Mouse (Mus musculus): ENCODE results near the gene Fam20c. TPM values are rescaled to one million over a fixed set of nuclear protein-coding genes. Genes with fewer than 3 reads are reported as not detected.

Fam20c gene
- polyA plus RNA-seq, 1 experiment from 2014 or later = 9.0 TPM

DNA sequence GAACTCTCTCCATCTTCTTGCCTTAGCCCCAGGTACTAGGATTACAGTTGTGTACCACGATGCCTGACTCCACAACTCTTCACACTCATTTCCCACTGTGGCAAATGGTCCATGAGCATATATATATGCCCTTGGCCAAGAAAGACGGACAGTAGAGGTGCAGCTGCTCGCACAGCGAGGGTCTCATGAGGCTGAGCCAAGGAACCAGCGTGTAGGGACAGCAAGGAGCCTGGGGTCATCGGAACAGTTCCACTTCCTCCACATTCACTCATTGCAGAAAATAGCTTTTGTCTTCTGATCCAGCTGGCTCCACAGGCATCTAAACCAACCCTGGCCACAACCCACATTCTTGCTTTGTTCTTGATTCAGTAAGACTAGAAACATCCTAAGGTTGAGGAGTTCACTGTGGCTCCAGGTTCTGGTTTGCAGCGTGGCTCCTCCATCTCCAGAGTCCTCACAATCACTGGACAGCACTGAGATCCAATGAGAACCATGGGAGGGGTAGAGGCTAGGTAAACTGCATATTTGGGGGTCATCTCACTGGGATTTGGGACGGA lies 19.0 kb upstream of the Fam20c start:
- no peak for ATAC-seq (ENCODE audit: insufficient number of reproducible peaks, low FRiP score, low TSS enrichment, low read depth)
- Histone ChIP-seq H3K4me1 (no peaks in the 10 kb centered on the region), H3K4me3 (replicated peaks) (no peak overlapping the region), H3K36me3 (no peaks in the 10 kb centered on the region), H3K27me3 (no peaks in the 10 kb centered on the region), H3K4me2 (replicated peaks) (no peak overlapping the region), H3K9me3 (replicated peaks) (no peaks in the 10 kb centered on the region), H3K27ac (replicated peaks) (no peak overlapping the region), H3K9ac (no peak overlapping the region)
- WGBS = 79% methylated on average over 8 of the region's 8 CpGs

DNA sequence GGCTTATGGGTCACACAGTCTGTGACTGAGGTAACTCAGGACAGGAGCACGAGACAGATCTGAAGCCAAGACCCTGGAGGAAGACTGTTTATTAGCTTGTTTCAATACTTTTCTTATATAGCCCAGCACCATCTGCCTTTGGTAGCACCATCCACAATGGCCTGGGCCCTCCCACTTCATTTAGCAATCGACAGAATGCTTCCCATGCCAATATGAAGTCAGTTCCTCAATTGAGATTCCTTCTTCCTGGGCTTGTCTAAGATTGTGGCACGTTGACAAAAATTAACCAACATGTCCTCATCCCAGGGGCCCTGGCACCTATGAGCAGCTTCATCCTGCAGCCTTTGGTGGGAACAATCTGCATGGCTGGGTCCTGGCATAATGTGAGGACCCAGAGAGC lies 14.2 kb upstream of the Fam20c start:
- H3K36me3 ChIP-seq = no peaks in the 10 kb centered on the region
- H3K27me3 ChIP-seq = no peaks in the 10 kb centered on the region
- 68% methylated on average over 3 of the region's 3 CpGs for WGBS
- H3K9ac ChIP-seq = no peak overlapping the region
- no peak for ATAC-seq (ENCODE audit: insufficient number of reproducible peaks, low FRiP score, low TSS enrichment, low read depth)
- no peak overlapping the region for H3K4me3 ChIP-seq (replicated peaks)
- H3K27ac ChIP-seq (replicated peaks) = no peak overlapping the region
- no peaks in the 10 kb centered on the region for H3K9me3 ChIP-seq (replicated peaks)
- no peak overlapping the region for H3K4me2 ChIP-seq (replicated peaks)
- no peaks in the 10 kb centered on the region for H3K4me1 ChIP-seq

DNA sequence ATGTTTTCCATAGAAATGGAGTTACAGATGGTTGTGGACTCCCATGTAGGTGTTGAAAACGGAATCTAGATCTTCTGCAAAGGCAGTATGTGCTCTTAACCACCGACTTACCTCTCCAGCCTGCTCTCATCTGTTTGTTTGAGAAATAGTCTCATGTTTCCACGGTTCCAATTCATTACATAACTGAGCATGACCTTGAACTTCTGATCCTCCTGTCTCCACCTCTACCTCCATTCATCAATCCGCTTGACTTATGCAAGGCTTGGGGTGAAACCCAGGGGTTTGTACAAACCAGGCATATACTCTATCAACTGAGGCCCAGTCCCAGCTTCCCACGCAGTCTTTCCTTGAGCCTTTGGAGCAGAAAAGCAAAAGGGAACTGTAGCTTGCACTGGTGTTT lies 12.8 kb upstream of the Fam20c start:
- Histone ChIP-seq H3K36me3 (no peaks in the 10 kb centered on the region), H3K4me2 (replicated peaks) (no peak overlapping the region), H3K9ac (no peak overlapping the region), H3K4me3 (replicated peaks) (no peak overlapping the region), H3K4me1 (no peaks in the 10 kb centered on the region), H3K27me3 (no peaks in the 10 kb centered on the region), H3K9me3 (replicated peaks) (no peaks in the 10 kb centered on the region), H3K27ac (replicated peaks) (no peak overlapping the region)
- no peak for ATAC-seq (ENCODE audit: insufficient number of reproducible peaks, low FRiP score, low TSS enrichment, low read depth)
- WGBS = 75% methylated on average over 5 of the region's 5 CpGs

- no peaks in the 10 kb centered on the region for H3K27me3 ChIP-seq
- no peaks in the 10 kb centered on the region for H3K36me3 ChIP-seq
- 70% methylated on average over 5 of the region's 5 CpGs for WGBS
- no peak overlapping the region for H3K4me3 ChIP-seq (replicated peaks)
- H3K9ac ChIP-seq = no peak overlapping the region
- H3K27ac ChIP-seq (replicated peaks) = no peak overlapping the region
- no peak overlapping the region for H3K4me2 ChIP-seq (replicated peaks)
- no peaks in the 10 kb centered on the region for H3K4me1 ChIP-seq
- no peaks in the 10 kb centered on the region for H3K9me3 ChIP-seq (replicated peaks)
- no peak for ATAC-seq (ENCODE audit: insufficient number of reproducible peaks, low FRiP score, low TSS enrichment, low read depth)
Measured at GRCm38 (mm10) chr5:138742281-138742680, 12.0 kb upstream of the Fam20c start.

DNA sequence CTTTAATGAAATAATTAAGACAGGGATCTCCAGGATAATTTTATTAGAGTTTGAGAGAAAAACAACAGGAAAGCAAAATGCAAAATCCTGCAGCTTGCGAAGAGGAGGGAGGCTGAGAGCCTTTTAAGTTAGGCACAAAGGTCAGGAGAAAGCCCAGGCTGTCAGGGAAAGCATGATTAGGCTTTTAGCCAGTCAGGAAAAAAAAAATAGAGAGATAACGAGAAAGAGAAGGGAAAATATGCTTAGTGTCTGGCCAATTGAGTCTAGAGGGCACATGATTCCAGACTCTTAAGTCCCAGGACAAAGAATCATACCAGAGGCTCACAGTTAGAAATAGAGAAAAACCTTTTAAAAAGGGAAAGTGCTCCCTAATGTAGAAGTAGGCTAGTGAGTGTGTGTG lies 10.7 kb upstream of the Fam20c start:
- Histone ChIP-seq H3K27me3 (no peaks in the 10 kb centered on the region), H3K4me2 (replicated peaks) (no peak overlapping the region), H3K36me3 (no peaks in the 10 kb centered on the region), H3K9ac (no peak overlapping the region), H3K4me1 (no peaks in the 10 kb centered on the region), H3K4me3 (replicated peaks) (no peak overlapping the region), H3K9me3 (replicated peaks) (no peaks in the 10 kb centered on the region), H3K27ac (replicated peaks) (no peak overlapping the region)
- no peak for ATAC-seq (ENCODE audit: insufficient number of reproducible peaks, low FRiP score, low TSS enrichment, low read depth)
- WGBS = 40% methylated on average over 2 of the region's 2 CpGs

- whole genome bisulfite sequencing = 90% methylated on average over 5 of the region's 5 CpGs
- Histone ChIP-seq H3K27me3 (no peaks in the 10 kb centered on the region), H3K27ac (replicated peaks) (no peak overlapping the region), H3K4me1 (no peaks in the 10 kb centered on the region), H3K4me3 (replicated peaks) (no peak overlapping the region), H3K9me3 (replicated peaks) (no peaks in the 10 kb centered on the region), H3K36me3 (no peaks in the 10 kb centered on the region), H3K4me2 (replicated peaks) (no peak overlapping the region), H3K9ac (no peak overlapping the region)
- no peak for ATAC-seq (ENCODE audit: insufficient number of reproducible peaks, low FRiP score, low TSS enrichment, low read depth)
Measured at GRCm38 (mm10) chr5:138745378-138746099, 8.8 kb upstream of the Fam20c start.

DNA sequence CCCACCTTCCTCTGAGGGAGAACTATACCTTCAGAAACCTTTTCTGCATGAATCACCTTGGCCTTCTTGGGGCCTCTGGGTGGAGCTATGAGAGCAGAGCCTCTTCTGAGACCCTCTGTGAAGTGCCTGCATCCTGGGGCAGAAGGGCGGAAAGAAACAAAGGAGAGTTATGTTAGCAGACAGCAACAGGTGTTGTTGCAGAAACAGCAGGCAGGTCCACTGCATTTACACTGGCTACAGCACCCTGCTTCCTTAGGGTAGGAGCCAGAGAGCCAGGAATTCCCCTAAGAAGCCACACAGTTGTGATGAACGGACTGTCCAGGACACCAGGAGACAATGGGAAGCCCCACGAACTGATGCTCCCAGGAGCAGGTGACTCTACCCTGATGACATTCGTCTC lies 1.0 kb upstream of the Fam20c start:
- H3K27me3 ChIP-seq = peaks cover 41% of the 10 kb centered on the region
- WGBS = 59% methylated on average over 4 of the region's 4 CpGs
- peak overlapping the region; percentile 97 for H3K4me2 ChIP-seq (replicated peaks)
- no peaks in the 10 kb centered on the region for H3K36me3 ChIP-seq
- ATAC-seq (ENCODE audit: insufficient number of reproducible peaks, low FRiP score, low TSS enrichment, low read depth) = no peak
- 0 out of 2 replicates have a peak overlapping the region, but pooled peaks have one; percentile 75 for H3K4me3 ChIP-seq (replicated peaks)
- H3K4me1 ChIP-seq = peaks cover 35% of the 10 kb centered on the region
- H3K27ac ChIP-seq (replicated peaks) = no peak overlapping the region
- H3K9ac ChIP-seq = no peak overlapping the region
- H3K9me3 ChIP-seq (replicated peaks) = no peaks in the 10 kb centered on the region

DNA sequence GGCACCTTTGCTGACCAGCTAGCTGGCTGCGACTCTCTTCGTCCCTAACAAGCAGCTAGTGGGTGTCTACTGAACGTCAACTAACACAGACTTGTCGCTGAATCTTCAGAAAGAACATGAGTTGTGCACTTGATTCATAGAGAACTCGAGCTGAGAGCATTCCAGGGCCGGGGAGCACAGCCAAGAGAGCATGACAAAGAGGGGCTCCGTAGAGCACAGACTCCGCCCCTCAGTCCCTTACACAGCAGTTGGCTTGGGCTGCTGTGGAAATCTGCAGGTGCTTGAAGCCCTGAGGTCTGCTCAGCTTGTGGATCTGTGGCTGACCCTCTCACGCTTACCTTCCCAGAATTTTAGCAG lies 390 bp upstream of the Fam20c start:
- Histone ChIP-seq H3K9me3 (replicated peaks) (no peaks in the 10 kb centered on the region), H3K27me3 (peaks cover 44% of the 10 kb centered on the region), H3K4me1 (peaks cover 35% of the 10 kb centered on the region), H3K4me3 (replicated peaks) (peak overlapping the region; percentile 75), H3K36me3 (no peaks in the 10 kb centered on the region), H3K27ac (replicated peaks) (peak overlapping the region; percentile 86), H3K4me2 (replicated peaks) (peak overlapping the region; percentile 97), H3K9ac (peak overlapping the region; percentile 77)
- 5% methylated on average over 9 of the region's 9 CpGs for WGBS
- ATAC-seq (ENCODE audit: insufficient number of reproducible peaks, low FRiP score, low TSS enrichment, low read depth) = no peak

DNA sequence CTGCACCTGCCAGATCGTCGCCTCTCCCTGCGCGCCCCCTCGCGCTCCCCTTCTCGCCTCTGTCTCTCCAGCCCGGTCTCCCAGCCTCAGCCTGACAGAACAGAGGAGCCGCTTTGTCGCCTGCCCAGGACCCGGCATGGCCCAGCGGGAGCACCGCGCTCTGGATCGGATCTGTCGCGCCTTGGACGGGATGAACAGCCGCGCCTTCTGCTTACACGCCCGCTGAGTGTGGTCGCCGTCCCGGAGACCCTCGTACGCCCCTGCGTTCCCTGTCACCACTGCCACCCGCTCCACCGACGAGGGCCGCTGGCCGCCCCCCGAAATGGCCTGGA lies 773 bp downstream of the Fam20c start:
- Histone ChIP-seq H3K4me2 (replicated peaks) (peak overlapping the region; percentile 97), H3K9me3 (replicated peaks) (no peaks in the 10 kb centered on the region), H3K27me3 (peaks cover 44% of the 10 kb centered on the region), H3K4me1 (peaks cover 35% of the 10 kb centered on the region), H3K27ac (replicated peaks) (peak overlapping the region; percentile 86; the same call in 1 of the 2 replicates), H3K4me3 (replicated peaks) (peak overlapping the region; percentile 75), H3K36me3 (no peaks in the 10 kb centered on the region), H3K9ac (no peak overlapping the region)
- WGBS = 0% methylated on average over 33 of the region's 34 CpGs
- no peak; the same call in none of the 2 replicates for ATAC-seq (ENCODE audit: insufficient number of reproducible peaks, low FRiP score, low TSS enrichment, low read depth)

DNA sequence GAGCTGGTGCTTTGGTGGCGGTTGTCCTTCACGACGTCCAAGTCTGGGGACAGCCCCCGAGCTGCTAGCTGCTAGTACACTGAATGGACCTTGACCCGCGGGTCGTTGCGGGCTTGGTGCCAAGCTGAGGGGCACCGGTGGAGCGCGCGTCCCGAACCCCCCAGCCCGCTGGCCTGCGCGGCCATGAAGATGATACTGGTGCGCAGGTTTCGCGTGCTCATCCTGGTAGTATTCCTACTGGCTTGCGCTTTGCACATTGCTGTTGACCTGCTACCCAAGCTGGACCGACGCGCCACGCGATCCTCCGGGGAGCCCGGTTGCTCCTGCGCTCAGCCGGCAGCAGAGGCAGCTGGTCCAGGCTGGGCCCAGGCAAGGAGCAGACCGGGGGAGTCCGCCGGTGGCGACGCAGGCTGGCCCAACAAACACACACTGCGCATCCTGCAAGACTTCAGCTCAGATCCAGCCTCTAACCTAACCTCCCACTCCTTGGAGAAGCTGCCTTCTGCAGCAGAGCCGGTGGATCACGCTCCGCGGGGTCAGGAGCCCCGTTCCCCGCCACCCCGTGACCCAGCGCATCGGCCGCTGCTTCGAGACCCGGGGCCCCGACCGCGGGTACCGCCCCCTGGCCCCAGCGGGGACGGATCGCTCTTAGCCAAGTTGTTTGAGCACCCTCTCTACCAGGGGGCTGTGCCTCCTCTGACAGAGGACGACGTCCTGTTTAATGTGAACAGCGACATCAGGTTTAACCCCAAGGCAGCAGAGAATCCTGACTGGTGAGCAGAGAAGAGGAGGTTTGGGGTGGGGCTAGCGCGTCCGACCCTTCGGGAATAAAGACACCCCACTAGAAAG lies 1.4 kb downstream of the Fam20c start:
- Histone ChIP-seq H3K9ac (peak overlapping the region; percentile 21), H3K4me1 (peaks cover 35% of the 10 kb centered on the region), H3K4me3 (replicated peaks) (peak overlapping the region; percentile 75), H3K9me3 (replicated peaks) (no peaks in the 10 kb centered on the region), H3K27ac (replicated peaks) (no peak overlapping the region), H3K4me2 (replicated peaks) (peak overlapping the region; percentile 97), H3K27me3 (peaks cover 44% of the 10 kb centered on the region), H3K36me3 (no peaks in the 10 kb centered on the region)
- no peak for ATAC-seq (ENCODE audit: insufficient number of reproducible peaks, low FRiP score, low TSS enrichment, low read depth)
- 2% methylated on average over 61 of the region's 61 CpGs for WGBS

- no peak overlapping the region for H3K9ac ChIP-seq
- H3K4me1 ChIP-seq = peaks cover 35% of the 10 kb centered on the region
- ATAC-seq (ENCODE audit: insufficient number of reproducible peaks, low FRiP score, low TSS enrichment, low read depth) = no peak
- peak overlapping the region; percentile 97 for H3K4me2 ChIP-seq (replicated peaks)
- no peaks in the 10 kb centered on the region for H3K36me3 ChIP-seq
- peak overlapping the region; percentile 75 for H3K4me3 ChIP-seq (replicated peaks)
- WGBS = 35% methylated on average over 15 of the region's 15 CpGs
- no peak overlapping the region for H3K27ac ChIP-seq (replicated peaks)
- H3K27me3 ChIP-seq = peaks cover 44% of the 10 kb centered on the region
- no peaks in the 10 kb centered on the region for H3K9me3 ChIP-seq (replicated peaks)
Measured at GRCm38 (mm10) chr5:138756311-138757085, 2.2 kb downstream of the Fam20c start.

Data from embryonic facial prominence, embryonic 15.5 days (tissue).